Mouse (Mus musculus) intestine, embryonic 16.5 days (tissue): ENCODE data around the gene Cdca5. TPM values are rescaled to one million over a fixed set of nuclear protein-coding genes. Genes with fewer than 3 reads are reported as not detected.

Experiments
- ATAC-seq: fragments of 200-750 bp; cut with Nextera tagmentation; 2 replicates; pipeline ENCODE4 v1.8.0; 2017; ENCODE audit warnings: moderate TSS enrichment, moderate library complexity
- H3K27ac ChIP-seq: fragments of 300-500 bp; sonication (generic); 2 replicates; pipeline ENCODE4 v1.5.1; 2014; ENCODE audit warnings: mild to moderate bottlenecking, low read length
- H3K27me3 ChIP-seq: fragments of 300-500 bp; sonication (generic); replicated peaks from 2 replicates; pipeline ENCODE4 v1.6.1; 2014; ENCODE audit warnings: low read length, control low read depth, mixed read lengths; ENCODE audit not compliant: control insufficient read depth, insufficient read depth
- H3K36me3 ChIP-seq: fragments of 300-500 bp; sonication (generic); 2 replicates; pipeline ENCODE4 v1.6.1; 2014; ENCODE audit warnings: low read length, control low read depth; ENCODE audit not compliant: control insufficient read depth, insufficient read depth
- H3K4me1 ChIP-seq: fragments of 300-500 bp; sonication (generic); 2 replicates; pipeline ENCODE4 v1.6.1; 2014; ENCODE audit warnings: low read length, control low read depth, mixed read lengths; ENCODE audit not compliant: control insufficient read depth, insufficient read depth
- H3K4me2 ChIP-seq: fragments of 300-500 bp; sonication (generic); 2 replicates; pipeline ENCODE4 v1.6.1; 2014; ENCODE audit warnings: low read depth, low read length, control low read depth
- H3K4me3 ChIP-seq: fragments of 300-500 bp; sonication (generic); 2 replicates; pipeline ENCODE4 v1.5.1; 2014; ENCODE audit warnings: mild to moderate bottlenecking, low read length
- H3K9ac ChIP-seq: fragments of 300-500 bp; sonication (generic); 2 replicates; pipeline ENCODE4 v1.6.1; 2014; ENCODE audit warnings: low read depth, low read length
- H3K9me3 ChIP-seq: fragments of 300-500 bp; sonication (generic); 2 replicates; pipeline ENCODE4 v1.6.1; 2016; ENCODE audit warnings: low read length, control low read depth; ENCODE audit not compliant: control insufficient read depth
- WGBS: fragments of 180-500 bp; shearing (Covaris S2); extraction: QIAGEN DNeasy Blood & Tissue Kit; methylation state at CpG from one replicate; pipeline ENCODE4 v1.1.7; 2014; 5-methylcytosine and 5-hydroxymethylcytosine counted together
- polyA plus RNA-seq: library from polyadenylated mRNA; unstranded; fragments of >200 nt; fragmentation: Nextera tagmentation; extraction: Ambion mirVana; gene quantifications from 2 replicates; pipeline ENCODE4 v1.2.1, GENCODE M21; 2015

The Cdca5 gene
- polyA plus RNA-seq, 1 experiment from 2014 or later, result 31.4 TPM

DNA sequence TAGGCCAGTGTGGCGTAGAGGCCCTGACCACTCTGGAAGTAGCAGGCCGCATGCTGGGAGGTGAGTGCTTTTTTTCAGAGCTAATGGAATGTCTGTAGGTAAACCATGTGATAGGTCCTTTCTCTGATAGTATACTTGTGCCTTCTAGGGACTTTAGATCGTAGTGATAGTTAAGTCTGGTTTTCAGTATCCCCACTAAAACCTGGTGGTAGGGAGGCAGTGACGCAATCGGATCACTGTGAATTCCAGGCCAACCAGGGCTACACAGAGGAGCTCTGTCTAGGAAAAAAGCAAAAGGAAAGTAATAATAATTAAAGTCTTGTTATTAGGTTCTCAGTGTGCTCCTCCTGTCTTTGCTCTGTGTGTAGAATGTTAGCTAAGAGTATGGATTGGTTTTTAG lies 26.3 kb upstream of the Cdca5 start:
- peak overlapping the region; percentile 80 for H3K4me2 ChIP-seq
- no peaks in the 10 kb centered on the region for H3K27me3 ChIP-seq
- H3K4me3 ChIP-seq, result peak overlapping the region; percentile 83
- WGBS, result 23% methylated on average over 5 of the region's 5 CpGs
- H3K9me3 ChIP-seq, result no peaks in the 10 kb centered on the region
- peak overlapping the region; percentile 87 for H3K9ac ChIP-seq
- peaks cover 33% of the 10 kb centered on the region for H3K4me1 ChIP-seq
- H3K27ac ChIP-seq, result peak overlapping the region; percentile 74
- H3K36me3 ChIP-seq, result peaks cover 8% of the 10 kb centered on the region; the same call in 1 of the 2 replicates
- no peak for ATAC-seq

DNA sequence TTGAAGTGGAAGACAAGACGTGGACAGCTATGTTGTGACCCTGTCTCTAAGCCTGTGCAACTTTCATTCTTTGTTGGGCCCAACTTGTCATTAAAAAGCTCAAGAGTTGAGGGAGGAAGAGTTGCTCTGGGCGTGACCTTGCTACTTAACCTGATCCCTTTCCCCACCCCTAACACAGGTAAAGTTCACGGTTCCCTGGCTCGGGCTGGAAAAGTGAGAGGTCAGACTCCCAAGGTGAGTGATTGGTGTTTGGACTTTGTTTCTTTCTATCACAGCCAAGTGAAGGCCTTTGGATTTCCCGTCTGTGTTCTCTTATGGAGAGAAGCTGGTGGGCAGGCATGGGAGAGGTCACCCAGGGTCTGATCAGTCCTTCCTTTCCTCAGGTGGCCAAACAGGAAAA lies 25.8 kb upstream of the Cdca5 start:
- H3K9ac ChIP-seq, result peak overlapping the region; percentile 87
- 65% methylated on average over 5 of the region's 5 CpGs for WGBS
- H3K27ac ChIP-seq, result peak overlapping the region; percentile 74
- peaks cover 33% of the 10 kb centered on the region for H3K4me1 ChIP-seq
- H3K36me3 ChIP-seq, result peaks cover 7% of the 10 kb centered on the region; the same call in 1 of the 2 replicates
- H3K9me3 ChIP-seq, result no peaks in the 10 kb centered on the region
- ATAC-seq, result no peak
- peak overlapping the region; percentile 80 for H3K4me2 ChIP-seq
- peak overlapping the region; percentile 83 for H3K4me3 ChIP-seq
- no peaks in the 10 kb centered on the region for H3K27me3 ChIP-seq

DNA sequence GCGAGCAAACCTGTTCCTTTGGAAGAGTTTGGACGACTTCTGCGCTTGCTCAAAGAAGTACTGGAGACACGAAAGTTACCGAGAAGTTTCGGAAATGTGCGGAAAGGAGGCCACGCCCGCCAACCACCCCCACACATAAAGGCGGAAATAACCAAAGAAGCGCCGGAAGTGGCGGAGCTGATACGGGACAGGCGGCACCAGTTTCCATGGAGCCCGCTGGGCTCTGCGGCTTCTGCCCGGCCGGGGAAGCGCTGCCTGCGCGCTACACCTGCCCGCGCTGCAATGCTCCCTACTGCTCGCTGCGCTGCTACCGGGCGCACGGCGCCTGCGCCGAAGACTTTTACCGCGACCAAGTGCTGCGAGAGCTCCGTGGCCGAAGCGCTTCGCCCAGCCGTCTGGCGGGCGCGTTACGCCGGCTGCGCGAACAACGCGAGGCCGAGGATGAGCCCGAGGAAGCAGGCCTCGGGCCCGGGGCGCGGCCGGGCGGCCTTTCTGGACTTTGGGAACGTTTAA lies 23.7 kb upstream of the Cdca5 start, which contains the start of gene Znhit2:
Gene Znhit2, plus strand, starts transcription at position 172 of the 513 bp plus-strand sequence.
- ATAC-seq, result peak; percentile 71

DNA sequence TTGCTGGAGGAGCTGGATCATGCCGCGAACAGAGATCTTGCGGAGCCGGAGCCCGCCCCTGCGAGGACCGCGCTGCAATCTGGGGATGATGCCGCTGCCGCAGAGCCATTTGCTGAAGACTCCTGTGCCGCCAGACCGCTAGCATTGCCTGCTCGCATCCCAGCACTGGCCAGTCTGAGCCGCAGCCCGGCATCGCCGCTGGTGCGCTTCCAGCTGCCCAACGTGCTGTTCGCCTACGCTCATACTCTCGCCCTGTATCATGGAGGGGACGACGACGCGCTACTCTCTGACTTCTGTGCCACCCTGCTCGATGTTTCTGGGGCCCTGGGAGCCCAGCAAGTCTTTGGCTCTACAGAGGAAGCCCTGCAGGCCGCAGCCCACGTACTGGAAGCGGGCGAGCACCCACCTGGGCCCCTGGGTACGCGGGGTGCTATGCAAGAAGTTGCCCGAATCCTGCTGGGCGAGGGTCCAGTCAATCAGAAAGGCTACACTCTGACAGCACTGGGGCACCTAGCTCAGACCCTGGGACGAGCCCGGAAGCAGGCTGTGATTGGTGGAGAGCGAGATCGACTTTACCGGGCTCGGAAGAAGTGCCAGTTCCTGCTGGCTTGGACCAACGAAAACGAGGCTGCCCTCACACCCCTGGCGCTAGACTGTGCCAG lies 23.0 kb upstream of the Cdca5 start:
- Histone ChIP-seq H3K4me1 (peaks cover 32% of the 10 kb centered on the region), H3K4me2 (peak overlapping the region; percentile 98), H3K9ac (peak overlapping the region; percentile 95), H3K9me3 (no peaks in the 10 kb centered on the region), H3K4me3 (peak overlapping the region; percentile 95), H3K36me3 (no peaks in the 10 kb centered on the region), H3K27ac (peak overlapping the region; percentile 95), H3K27me3 (no peaks in the 10 kb centered on the region)
- peak; percentile 11; the same call in 1 of the 2 replicates for ATAC-seq
- WGBS, result 1% methylated on average over 44 of the region's 44 CpGs

More for the DNA sequence above, 23.7 kb upstream of the Cdca5 start, which contains the start of gene Znhit2:
- Histone ChIP-seq H3K4me1 (peaks cover 32% of the 10 kb centered on the region), H3K9me3 (no peaks in the 10 kb centered on the region), H3K27ac (peak within 1 kb of the TSS; percentile 95), H3K9ac (peak within 1 kb of the TSS; percentile 95), H3K4me2 (peak within 1 kb of the TSS; percentile 98), H3K36me3 (no peaks in the 10 kb centered on the region), H3K4me3 (peak within 1 kb of the TSS; percentile 95), H3K27me3 (no peaks in the 10 kb centered on the region)
- WGBS, result under 1% methylated on average over 58 of the region's 58 CpGs

DNA sequence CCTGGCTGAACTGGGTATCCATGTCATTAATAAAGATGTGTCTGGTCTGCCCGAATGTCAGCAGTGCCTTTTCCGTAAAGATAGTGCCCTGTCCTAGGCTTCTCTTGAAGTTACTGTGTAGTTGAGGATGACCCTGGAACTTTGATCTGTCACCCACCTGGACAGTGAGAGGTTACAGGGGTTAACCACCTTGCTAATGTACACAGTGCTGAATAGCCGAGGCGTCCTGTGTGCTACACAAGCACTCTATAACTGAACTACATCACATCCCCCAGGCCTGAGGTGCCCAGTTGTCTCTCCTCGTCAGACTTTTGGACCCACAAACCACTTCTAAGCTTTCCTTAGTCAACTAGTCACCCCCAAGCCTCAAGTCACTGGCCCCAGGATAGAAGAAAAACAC lies 22.4 kb upstream of the Cdca5 start:
- Histone ChIP-seq H3K4me2 (peak overlapping the region; percentile 98), H3K27ac (peak overlapping the region; percentile 95; the same call in 1 of the 2 replicates), H3K9me3 (no peaks in the 10 kb centered on the region), H3K27me3 (no peaks in the 10 kb centered on the region), H3K4me3 (peak overlapping the region; percentile 95), H3K36me3 (no peaks in the 10 kb centered on the region), H3K9ac (peak overlapping the region; percentile 95), H3K4me1 (peaks cover 37% of the 10 kb centered on the region)
- no peak for ATAC-seq
- whole genome bisulfite sequencing, result 38% methylated on average over 5 of the region's 5 CpGs

DNA sequence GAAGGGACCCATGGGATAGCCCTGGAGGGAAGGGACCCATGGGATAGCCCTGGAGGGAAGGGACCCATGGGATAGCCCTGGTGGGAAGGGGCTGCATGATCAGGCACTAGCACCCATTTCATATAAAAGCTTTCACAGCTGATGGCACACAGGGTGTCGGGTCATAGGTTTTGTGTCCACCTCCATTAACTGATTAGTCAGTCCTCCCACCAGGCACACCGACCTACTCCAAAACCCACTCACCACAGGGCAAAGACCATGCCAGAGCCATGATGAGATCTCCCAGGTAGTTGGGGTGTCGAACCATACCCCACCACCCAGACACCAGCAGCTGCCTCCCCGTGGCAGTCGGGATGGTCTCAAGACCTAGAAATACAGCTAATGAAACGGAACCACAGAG lies 21.7 kb upstream of the Cdca5 start:
- 87% methylated on average over 6 of the region's 6 CpGs for WGBS
- Histone ChIP-seq H3K27ac (no peak overlapping the region), H3K9me3 (no peaks in the 10 kb centered on the region), H3K4me2 (peak overlapping the region; percentile 98; the same call in 1 of the 2 replicates), H3K4me1 (peaks cover 39% of the 10 kb centered on the region), H3K36me3 (no peaks in the 10 kb centered on the region), H3K9ac (peak overlapping the region; percentile 95; the same call in 1 of the 2 replicates), H3K27me3 (no peaks in the 10 kb centered on the region), H3K4me3 (no peak overlapping the region)
- ATAC-seq, result no peak

DNA sequence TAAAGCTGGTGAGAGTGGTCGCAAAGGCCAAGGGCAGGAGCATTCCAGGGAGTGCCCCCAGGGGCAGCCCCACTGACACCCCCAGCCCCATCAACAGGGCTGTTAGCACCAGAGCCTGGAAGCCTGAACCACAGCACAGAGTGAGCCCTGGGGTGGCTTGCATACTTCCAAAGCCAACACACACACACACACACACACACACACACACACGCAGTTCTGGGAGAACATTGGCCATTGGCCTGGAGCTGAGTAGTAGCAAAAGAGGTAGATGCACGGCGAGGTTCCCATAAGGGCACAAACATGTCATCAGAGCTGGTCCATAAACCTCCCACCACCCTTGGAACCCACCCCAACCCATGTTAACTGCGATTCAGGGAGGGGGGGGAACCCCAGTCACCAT lies 18.2 kb upstream of the Cdca5 start:
- ATAC-seq, result no peak
- Histone ChIP-seq H3K4me1 (peaks cover 33% of the 10 kb centered on the region), H3K36me3 (peaks cover 9% of the 10 kb centered on the region; the same call in 1 of the 2 replicates), H3K9me3 (no peaks in the 10 kb centered on the region), H3K27ac (peak overlapping the region; percentile 86), H3K4me3 (peak overlapping the region; percentile 64), H3K27me3 (no peaks in the 10 kb centered on the region), H3K9ac (peak overlapping the region; percentile 75), H3K4me2 (peak overlapping the region; percentile 94)
- 28% methylated on average over 5 of the region's 5 CpGs for WGBS

DNA sequence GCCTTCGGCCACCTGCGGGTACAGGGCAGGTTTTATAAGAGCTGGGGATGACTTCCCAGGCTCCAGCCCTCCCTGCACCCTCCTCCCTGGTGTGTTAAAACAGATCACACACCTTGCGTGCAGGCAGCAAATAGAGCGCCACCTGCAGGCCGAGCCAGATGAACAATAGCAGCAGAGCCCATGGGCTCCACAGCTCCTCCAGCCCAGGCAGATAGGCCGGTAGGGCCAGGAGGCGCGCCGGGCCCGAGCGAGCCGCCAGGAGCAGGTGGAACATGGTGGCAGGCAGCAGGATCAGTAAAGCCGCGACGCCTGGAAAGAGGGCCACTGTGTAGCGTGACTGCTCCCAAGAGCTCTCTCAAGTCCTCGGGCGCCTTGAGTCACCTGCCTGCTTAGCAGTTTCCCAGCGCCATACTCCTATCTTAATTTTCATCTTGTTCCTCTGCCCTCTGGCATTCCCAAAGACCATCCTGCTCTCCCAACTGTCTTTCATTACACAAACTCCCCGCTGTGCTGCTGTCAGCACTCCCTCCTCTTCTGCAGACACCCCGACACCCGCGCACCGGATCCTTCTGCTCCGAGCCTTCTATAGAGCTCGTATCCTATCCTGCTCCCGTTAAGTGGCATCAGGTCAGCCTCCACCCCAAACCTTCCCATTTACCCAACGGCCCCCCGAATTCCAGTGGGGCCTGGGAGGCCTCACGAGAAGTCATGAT lies 17.6 kb upstream of the Cdca5 start:
- Histone ChIP-seq H3K4me2 (peak overlapping the region; percentile 94), H3K4me1 (peaks cover 28% of the 10 kb centered on the region), H3K4me3 (peak overlapping the region; percentile 64), H3K9me3 (no peaks in the 10 kb centered on the region), H3K27me3 (no peaks in the 10 kb centered on the region), H3K27ac (peak overlapping the region; percentile 86), H3K9ac (peak overlapping the region; percentile 75), H3K36me3 (peaks cover 9% of the 10 kb centered on the region; the same call in 1 of the 2 replicates)
- WGBS, result under 1% methylated on average over 30 of the region's 30 CpGs
- peak; percentile 68 for ATAC-seq

DNA sequence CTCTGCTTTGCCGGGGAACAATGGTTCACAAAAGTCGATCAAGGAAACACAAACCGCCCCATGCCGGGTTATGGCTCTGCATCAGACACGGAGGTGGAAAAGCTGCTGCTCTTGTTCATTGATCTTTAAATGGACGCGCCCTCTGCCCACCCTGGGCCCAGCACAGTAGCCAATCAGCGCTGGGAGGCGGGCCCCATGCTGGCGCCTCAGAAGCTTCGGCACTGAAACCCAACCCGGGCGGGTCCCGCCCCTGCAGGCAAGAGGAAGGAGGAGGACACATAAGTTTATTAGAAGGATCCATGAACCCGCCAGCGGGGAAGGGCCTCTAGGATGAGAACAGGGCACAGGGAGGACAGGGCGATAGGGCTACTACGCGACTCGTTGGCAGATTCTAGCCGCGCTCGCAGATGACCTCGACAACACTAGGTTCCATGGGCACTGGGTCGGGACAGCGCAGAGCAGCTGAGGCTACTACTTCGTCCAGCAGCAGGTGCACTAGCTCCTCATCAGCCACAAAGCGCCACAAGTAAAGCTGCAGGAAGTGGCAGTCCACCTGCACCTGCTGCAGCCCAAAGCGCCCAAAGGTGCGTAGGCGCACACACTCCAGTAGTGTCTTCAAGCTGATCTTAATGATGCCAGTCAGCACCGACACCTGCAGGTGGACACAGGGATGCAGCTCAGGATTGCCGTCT lies 16.9 kb upstream of the Cdca5 start, which contains the start of gene Tm7sf2:
Gene Tm7sf2, minus strand, starts transcription at position 650 of the 692 bp plus-strand sequence.
- 8% methylated on average over 33 of the region's 33 CpGs for WGBS
- peak within 1 kb of the TSS; percentile 64 for H3K4me3 ChIP-seq
- ATAC-seq, result peak; percentile 95

More for the DNA sequence above, 16.9 kb upstream of the Cdca5 start, which contains the start of gene Tm7sf2:
- Histone ChIP-seq H3K27ac (peak within 1 kb of the TSS; percentile 88), H3K4me2 (peak within 1 kb of the TSS; percentile 94), H3K36me3 (peaks cover 12% of the 10 kb centered on the region; the same call in 1 of the 2 replicates), H3K4me1 (peaks cover 21% of the 10 kb centered on the region), H3K9me3 (no peaks in the 10 kb centered on the region), H3K27me3 (no peaks in the 10 kb centered on the region), H3K9ac (peak within 1 kb of the TSS; percentile 75)
